Mouse (Mus musculus): ENCODE results near the gene Gm49486.
A peak's percentile ranks its signal among the peaks of the same experiment; 100 is the strongest.

Gm49486 gene

GRCm38 (mm10) chr15:79270317-79271123 is 41.3 kb downstream of the Gm49486 start:
- DNase-seq (ENCODE audit: low spot score), result peak; percentile 68

- no peak for DNase-seq (ENCODE audit: low spot score)
These were observed 42.0 kb downstream of the Gm49486 start for GRCm38 (mm10) chr15:79271124-79271746.

DNA sequence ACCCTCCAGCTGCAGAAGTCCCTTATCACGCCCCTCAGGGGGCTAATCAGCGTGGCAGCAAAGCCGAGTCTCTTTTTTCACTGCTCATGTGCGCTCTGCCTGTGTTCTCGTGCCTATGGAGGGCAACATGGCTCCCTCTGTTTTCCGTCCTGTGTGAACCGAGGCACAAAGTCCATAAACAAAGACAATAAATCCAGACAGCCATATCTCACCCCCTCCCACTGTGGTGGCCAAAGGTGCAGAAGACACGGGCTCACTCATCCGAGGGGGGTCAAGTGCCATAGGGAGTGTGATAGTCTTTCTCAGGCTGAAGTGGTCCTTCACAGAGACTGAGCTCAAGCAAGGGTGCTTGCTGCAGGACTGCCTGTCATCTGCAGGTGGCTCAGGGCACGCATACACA is 43.8 kb downstream of the Gm49486 start:
- no peak for DNase-seq (ENCODE audit: low spot score)

GRCm38 (mm10) chr15:79277728-79278127 is 48.5 kb downstream of the Gm49486 start:
- DNase-seq (ENCODE audit: low spot score), result no peak

DNA sequence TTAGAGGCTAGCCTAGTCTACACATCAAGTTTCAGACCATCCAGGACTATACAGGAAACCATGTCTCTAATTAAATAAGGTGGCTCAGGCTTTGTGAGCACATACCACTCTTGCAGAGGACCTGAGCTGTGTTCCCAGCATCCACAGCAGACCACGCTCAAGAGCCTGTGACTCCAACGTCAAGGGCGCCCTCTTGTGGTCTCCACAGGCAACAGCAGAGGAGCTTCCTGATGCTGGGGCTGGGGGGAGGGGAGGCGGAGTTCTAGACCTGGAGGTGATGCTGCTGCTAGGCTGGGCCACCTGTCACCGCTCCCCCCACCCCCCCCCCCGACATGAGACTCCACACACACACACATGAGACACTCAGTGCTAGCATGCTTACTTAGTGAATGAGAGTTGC is 51.0 kb downstream of the Gm49486 start:
- no peak for DNase-seq (ENCODE audit: low spot score)

DNA sequence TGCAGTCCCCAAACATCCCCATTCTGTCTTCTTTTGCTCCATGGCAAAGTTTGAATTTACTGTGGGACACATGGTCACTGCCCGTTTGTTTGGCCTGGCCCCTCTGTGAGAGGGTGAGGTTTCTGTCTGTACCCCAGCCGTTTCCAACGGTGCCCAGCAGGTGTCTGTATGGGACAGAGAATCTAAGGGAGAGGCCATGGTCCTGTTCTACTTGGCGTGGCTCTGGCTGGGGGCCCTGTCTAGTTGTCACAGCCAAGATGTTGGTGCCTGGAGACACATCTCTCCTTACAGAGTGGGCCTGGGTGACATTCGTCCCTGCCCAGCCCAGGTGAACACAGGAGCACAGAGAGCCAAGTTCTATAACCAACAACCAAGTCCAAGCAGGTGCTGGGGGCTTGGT is 51.7 kb downstream of the Gm49486 start:
- DNase-seq (ENCODE audit: low spot score), result no peak

- no peak for DNase-seq (ENCODE audit: low spot score)
These were observed 52.2 kb downstream of the Gm49486 start for GRCm38 (mm10) chr15:79281389-79281788.

- DNase-seq (ENCODE audit: low spot score), result no peak
These were observed 53.2 kb downstream of the Gm49486 start for GRCm38 (mm10) chr15:79282434-79282833.

- no peak for DNase-seq (ENCODE audit: low spot score)
These were observed 54.2 kb downstream of the Gm49486 start for GRCm38 (mm10) chr15:79283371-79283770.

GRCm38 (mm10) chr15:79285399-79285798 is 56.2 kb downstream of the Gm49486 start, which contains the start of gene Baiap2l2:
Gene Baiap2l2, minus strand, starts transcription at chr15:79285537.
- peak; percentile 82 for DNase-seq (ENCODE audit: low spot score)

DNA sequence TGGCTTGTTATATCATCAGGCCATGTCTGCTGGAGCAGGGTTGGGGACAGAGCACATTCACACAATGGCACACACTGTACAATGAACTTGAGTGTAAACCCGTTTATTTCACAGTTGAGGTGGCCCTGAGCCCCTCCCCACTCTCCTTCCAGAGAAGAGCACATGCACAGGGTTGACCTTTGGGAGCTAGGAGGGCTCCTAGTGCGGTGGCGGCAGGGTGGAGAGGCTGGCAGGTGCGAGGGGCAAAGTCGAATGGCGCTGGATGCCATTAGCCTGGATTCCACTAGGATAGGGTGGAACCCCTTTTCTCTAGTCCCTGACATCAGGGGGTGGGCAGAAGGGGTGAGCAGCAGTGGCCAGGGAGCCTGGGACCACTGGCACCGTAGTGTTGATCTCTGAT is 57.0 kb downstream of the Gm49486 start:
- no peak for DNase-seq (ENCODE audit: low spot score)

DNA sequence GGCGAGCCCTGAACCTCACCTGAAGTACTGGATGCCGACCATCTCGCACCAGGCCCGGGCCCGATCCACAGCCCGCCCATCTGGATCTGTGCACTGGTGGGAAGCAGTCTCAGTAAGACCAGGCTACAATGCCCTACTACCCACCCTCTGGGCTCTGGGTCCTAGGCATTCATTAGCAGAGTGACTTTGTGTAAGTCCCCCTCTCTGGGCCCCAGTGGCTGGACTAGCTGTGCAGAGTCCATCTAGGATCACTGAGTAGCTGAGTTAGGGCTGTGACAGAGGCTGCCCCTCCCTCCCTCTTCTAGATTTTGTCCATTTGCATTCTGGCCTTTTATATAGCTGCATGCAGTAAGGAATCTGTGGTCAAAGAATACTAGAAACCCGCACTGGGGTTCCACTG is 57.9 kb downstream of the Gm49486 start:
- DNase-seq (ENCODE audit: low spot score), result no peak

DNA sequence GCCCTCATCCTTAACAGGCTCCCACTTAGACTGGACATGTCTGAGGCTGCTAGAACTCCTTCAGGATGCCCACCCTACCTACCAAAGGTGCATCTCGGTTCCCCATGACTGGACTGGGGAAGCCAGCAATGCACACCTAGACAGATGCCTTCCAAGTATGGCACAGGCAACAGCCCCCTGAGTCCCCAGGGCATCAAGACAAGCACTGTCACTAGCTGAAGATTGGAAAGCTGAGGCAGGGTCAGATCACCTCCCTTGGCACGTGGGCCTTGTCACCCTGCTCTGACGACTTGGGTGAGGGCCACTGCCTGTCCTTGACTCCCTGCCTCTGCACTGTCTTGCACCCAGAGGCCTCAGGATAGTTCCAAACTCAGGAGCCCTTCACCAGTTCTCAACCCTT is 59.2 kb downstream of the Gm49486 start:
- DNase-seq (ENCODE audit: low spot score), result no peak

DNA sequence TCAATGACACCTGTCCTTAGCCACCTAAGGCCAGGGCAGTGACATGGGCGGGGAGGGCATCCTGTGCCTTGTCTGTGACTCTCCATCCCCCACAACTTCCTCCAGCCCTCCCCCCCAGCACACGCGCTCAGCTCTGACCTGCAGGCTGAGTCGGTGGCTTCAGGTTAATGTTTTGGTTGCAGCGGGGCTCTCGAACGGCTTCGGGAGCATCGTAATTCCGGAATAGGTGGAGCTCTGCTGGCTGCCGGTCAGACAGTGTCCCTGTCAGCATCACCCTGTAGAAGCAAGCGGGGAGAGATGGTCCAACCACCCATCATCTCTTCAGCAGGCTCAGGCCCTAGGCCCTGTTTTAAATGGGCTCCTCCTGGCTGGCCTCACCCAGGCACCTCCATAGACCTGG is 60.2 kb downstream of the Gm49486 start:
- no peak for DNase-seq (ENCODE audit: low spot score)

GRCm38 (mm10) chr15:79290340-79290739 is 61.1 kb downstream of the Gm49486 start:
- DNase-seq (ENCODE audit: low spot score), result no peak

DNA sequence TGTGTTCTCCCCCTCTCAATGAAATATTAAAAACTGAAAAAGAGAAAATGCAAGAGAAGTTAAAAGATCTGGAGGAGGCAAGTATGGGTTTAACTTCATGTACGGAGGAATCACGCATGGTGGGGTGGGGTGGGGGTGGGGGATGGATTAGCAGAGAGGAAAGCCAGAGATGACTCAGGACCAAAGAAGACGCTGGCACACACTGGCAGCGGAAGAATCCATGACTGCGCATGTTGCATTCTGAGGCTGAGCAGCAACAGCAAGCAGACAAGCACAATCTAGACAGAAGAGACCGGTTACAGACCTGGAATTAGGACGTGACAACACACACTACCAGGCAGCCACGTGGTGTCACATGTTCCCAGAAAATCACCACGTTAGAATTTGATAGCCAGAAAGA is 63.6 kb downstream of the Gm49486 start:
- DNase-seq (ENCODE audit: low spot score), result no peak

GRCm38 (mm10) chr15:79298553-79298952 is 69.4 kb downstream of the Gm49486 start:
- no peak for DNase-seq (ENCODE audit: low spot score)

GRCm38 (mm10) chr15:79299563-79300155 is 70.5 kb downstream of the Gm49486 start:
- no peak for DNase-seq (ENCODE audit: low spot score)

DNA sequence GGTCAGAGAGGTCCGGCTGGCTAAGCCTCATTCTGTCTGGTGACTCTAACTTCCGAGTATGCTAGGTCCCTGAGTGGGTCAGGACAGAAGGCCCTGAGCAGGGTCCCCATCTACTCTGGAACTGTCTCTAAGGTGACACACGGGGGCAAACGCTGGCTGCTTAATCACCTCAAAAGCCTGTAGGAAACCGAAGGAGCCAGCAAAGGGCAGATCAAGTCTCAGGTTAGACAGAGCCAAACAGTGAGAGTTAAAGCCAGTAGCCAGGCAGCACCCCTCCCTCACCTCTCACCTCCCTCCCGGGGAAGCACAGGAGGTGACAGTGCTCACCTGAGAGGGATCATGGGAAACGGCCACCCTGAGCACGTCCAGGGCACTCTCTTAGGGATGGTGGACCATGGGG is 74.5 kb downstream of the Gm49486 start:
- no peak for DNase-seq (ENCODE audit: low spot score)

DNA sequence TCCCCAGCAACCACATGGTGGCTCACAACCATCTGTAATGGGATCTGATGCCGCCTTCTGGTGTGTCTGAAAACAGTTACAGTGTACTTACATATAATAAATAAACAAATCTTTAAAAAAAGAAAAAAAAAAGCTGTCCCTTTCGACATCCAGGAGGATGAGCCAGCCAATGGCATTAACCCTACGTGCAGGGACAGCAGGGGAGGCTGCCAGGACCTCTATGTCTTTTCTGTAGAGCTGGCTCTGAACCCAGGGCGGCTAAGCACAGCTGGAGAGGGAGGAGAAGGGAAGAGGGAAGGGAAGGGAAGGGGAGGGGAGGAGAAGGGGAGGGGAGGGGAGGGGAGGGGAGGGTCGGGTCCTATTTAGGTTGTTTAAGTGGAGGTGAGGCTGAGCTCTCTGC is 75.6 kb downstream of the Gm49486 start:
- DNase-seq (ENCODE audit: low spot score), result no peak

DNA sequence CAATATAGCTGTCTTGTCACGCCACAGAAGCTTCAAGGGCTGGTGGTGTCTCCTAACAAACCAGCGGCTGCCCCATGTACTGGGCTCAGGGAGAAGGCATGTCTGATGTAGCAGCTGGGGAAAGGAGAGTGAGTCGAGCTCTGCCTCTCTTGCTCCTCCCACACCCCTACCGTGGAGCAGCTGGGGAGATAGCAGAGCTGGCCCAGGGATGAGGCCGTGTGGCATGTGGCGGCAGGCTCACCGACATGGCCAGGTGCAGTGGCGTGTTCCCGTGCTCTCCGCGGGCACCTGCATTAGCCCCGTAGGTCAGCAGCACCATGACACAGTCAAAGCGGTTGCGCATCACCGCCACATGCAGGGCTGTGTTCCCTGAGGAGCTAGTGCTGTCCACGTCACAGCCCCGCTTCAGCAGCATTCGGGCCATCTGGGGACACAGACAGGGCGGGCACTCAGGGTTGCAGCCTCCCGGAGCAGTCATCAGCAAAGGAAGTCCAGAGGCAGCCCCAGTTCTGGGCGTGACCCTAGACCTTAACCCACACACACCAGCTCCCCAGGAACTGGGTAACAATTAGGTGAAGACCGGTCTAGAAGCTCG is 76.9 kb downstream of the Gm49486 start:
- DNase-seq (ENCODE audit: low spot score), result no peak
